Mouse (Mus musculus) right cerebral cortex, postnatal 4 days (tissue): ENCODE measurements around the gene Ifit3b.
"Not testable (repeated sequence)": the region's sequence is repeated elsewhere in the genome, so short reads cannot be mapped to it uniquely, and the experiment has no call there.

Experiments used
- DNase-seq: peaks from one replicate; pipeline ENCODE4 v3.0.0-alpha.2; 2022

Ifit3b gene

DNA sequence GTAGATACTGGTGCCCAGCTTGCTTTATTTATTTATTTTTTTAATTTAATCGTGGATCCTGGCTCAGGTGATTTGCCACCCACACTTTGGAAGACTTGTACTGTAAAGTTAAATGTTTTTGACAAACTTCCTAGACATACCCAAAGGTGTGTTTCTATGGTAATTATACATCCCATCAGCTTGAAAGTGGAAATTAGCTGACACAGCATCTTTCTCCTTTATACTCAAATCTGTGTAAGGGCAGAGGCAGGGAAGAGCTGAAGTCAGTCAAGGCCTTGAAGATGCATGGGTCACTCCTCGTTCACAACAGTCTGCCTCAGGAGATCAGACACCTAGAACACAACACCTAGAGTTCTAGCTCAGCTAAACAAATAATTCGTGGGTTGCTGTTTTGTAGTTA, 2.3 kb downstream of the Ifit3b start:
- DNase-seq, result not testable (repeated sequence)

DNA sequence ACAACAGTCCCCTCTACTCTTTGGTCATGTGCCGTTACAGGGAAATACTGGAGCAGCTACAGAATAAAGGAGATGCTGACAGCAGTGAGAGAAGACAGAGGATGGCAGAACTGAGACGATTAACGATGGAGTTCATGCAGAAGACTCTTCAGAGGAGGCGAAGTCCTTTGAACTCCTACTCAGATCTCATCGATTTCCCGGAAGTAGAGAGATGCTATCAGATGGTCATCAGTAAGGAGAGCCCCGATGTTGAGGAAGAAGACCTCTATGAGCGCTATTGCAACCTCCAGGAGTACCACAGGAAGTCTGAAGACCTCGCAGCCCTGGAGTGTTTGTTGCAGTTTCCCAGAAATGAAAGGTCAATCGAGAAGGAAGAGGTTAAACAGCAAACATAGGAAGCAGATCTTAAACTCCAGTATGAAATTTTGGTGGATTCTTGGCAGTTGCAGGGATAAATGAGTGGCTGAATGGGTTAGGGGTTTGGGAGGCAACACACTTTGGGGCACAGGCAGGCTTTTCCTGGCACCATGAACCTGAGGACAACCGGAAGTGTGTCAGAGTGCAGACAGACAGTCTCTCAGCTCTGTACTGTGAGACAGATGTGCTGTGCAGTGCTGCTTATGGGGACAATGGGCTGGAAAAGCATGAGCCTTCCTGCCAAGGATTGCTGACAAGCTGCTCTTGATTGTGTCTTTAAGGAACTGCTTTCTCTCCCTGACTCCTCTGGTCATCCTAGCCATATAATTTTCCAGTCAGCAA, 4.7 kb downstream of the Ifit3b start:
- DNase-seq, result not testable (repeated sequence)

DNA sequence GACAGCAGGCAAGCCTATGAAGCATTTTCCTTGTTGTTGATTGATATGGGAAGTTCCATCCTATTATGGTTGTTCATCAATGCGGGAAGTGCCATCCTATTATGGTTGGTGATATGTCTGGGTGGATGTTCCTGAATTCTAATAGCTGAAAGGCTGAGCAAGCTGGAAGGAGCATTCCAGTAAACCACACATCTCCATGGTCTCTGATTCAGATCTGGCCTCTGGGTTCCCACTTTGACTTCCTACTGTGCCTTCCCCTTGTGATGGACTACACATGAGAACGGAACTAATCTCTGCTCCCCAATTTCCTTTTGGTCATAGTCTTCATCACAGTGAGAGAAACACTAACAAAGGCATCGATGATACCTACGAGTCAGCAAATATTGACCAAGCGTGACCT, 13.1 kb downstream of the Ifit3b start:
- DNase-seq, result no peak

DNA sequence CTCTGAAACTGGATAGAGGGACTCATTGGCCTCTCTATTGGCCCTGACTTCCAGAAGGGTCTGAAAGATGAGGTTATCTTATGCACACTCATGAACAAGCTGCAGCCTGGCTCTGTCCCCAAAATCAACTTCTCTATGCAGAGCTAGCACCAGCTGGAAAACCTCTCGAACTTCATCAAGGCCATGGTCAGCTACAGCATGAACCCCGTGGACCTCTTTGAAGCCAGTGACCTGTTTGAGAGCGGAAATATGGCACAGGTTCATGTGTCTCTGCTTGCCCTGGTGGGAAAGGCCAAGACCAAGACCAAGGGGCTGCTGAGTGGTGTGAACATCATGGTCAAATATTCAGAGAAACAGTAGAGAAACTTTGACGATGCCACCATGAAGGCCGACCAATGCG, 16.0 kb downstream of the Ifit3b start:
- no peak for DNase-seq

DNA sequence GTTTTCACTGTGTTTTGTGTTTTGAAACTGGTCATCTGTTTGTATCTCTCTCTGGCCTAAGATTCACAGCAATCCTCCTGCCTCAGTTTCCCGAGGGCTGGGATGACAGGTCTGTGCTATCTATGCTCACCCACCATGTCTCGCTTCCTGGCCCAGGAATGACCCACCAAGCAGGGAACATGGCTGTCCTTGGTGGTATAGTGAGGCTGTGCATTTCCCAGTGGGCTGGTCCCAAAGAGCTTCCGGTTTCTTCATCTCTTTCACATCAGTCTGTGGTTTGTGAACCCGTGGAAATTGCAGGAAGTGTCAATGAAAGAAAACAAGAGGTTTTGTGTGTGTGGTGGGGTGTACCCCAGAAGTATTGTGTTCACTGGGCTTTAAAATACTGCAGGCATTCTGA, 16.9 kb downstream of the Ifit3b start:
- DNase-seq, result no peak

DNA sequence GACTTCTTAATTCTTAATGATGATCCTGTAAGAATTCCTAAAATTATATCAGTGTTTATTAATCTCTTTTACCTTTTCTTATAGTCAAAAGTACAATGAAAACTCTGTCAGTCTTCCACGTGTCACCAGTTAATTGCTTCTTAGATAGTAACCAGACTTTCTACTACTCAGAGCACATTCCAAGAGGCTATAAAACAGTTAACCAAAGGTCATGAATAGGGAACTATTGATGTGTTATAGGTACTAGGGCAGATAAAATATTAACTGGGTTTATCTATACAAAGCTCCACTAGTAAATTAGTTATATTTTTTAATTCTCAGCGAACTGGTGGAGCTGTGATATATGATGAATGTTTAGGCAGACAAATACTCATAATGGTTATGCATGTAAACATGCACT, 19.7 kb downstream of the Ifit3b start:
- no peak for DNase-seq

DNA sequence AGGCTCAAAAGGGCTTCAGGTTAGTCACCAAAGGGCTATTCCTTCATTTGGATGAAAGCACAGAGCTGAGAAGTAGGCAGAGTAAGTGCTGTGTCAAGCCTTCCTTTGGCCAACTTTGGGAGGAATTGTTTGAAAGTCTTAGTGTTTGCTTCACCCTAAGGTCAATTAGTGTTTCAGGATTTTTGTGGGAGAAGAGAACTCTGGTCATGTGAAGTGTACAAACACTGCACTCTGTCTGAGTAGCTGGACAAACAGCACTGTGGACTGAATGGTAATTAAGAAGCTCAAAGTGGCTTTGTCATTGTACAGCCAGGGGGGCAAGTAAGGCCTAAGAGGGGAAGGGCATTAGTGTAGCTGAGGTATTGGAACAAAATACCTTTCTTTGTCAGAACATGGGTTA, 23.7 kb downstream of the Ifit3b start:
- DNase-seq, result no peak

DNA sequence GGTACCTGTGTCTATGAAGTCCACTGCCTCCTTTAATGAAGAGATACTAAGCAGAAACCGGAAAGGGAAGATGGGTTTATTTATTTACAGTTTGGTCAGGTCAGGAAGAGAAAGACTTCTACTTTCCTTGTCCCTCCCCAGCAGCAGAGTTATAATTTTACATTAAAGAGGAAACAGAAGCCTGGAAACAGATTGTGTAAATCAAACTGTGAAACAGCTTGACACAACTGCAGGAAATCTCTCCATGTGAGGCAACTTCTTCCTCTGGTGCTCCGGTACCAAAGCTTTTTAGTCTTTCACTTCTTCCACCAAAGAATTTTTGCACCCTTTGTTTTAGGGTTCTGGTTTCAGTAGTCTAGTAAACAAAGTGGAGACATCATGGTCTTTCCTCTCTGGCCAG, 25.7 kb downstream of the Ifit3b start:
- DNase-seq, result no peak

DNA sequence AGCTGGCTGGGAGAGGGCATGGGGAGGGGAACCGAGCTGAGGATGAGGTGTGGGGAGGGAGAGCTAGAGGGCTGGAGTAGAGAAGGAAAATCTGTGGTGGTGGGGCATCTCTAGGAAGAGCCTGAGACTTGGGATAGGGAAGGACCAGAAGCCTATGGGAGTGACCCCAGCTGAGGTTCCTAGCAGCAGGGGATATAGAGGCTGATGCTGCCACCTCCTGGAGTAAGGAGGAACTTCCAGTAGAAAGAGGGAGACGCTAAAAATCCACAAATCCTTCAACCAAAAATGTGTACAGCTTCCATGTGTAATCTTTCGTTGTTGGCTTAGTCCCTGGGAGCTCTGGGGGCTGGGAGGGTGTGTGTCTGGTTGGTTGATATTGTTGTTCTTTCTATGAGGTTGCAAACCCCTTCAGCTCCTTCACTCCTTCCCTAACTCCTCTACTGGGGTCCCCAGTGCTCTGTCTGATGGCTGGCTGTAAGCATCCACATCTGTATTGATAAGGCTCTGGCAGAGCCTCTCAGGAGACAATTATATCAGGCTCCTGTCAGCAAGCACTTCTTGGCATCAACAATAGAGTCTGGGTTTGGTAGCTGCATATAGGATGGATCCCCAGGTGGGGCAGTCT, 29.3 kb downstream of the Ifit3b start:
- DNase-seq, result peak; percentile 58

DNA sequence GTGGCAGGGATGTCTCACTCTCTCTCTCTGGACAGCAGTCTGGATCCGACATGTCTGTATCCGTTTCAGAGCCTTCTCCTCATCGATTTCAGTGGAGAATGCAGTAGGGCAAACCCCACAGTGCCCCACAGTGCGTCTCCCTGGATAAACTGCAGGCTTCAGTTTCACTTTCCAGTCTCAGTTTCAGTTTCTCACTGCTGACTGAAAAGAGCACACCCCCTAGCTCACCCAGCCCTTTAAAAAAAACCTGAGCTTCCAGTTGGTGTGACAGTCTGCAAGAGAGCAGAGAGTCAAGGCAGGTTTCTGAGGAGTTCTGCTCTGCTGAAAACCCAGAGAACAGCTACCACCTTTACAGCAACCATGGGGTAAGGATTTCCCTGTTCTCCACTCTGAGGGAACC, 32.9 kb downstream of the Ifit3b start, which contains the start of the genes Ifit1bl2 and Ifit1:
Ifit1bl2 (minus strand) TSS at position 121 of the 400 bp plus-strand sequence.
Ifit1 (plus strand) TSS at position 249 of the 400 bp plus-strand sequence.
- no peak for DNase-seq

DNA sequence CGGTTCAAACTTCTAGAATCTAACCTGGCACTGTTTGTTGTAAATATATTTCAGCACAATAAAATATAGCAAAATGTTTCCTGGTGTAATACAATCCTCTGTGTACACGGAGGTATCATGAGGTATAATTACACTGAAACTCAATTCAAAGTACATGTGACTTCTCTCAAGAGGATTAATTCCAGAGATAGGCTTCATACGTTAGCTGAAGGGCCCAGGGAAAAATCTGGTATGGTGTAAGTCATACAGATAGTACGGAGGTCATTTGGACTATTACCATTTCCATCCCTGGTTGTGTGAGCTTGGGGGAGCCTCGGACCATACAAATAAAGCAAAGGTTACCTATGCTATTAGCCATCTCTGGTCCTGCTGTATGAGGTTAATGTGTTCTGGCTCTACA, 34.8 kb downstream of the Ifit3b start:
- no peak for DNase-seq

DNA sequence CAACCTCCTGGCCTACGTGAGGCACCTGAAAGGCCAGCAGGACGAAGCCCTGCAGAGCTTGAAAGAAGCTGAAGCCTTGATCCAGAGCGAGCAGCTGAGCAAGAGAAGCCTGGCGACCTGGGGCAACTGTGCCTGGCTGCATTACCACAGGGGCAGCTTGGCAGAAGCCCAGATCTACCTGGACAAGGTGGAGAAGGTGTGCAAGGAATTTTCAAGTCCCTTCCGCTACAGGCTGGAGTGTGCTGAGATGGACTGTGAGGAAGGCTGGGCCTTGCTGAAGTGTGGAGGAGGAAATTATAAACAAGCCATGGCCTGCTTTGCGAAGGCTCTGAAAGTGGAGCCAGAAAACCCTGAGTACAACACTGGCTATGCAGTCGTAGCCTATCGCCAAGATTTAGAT, 39.9 kb downstream of the Ifit3b start:
- DNase-seq, result not testable (repeated sequence)

DNA sequence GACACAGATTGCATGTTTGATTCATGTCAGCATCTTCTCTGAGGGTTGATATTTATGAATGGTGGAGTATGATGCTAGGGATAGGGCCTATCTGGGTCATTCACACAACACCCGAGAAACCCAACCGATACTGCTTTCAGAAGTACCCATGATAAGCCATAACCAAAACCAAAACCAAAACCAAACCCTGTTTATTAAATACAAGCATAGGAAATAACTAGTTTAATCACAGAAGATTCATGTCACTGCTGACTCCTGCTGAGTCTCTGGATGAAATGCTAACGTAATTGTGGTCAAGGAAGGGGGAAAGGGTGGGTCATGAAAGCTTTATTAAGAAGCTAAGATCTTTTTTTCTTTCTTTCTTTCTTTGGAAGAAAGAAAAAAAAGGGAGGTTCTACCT, 42.5 kb downstream of the Ifit3b start:
- no peak for DNase-seq

DNA sequence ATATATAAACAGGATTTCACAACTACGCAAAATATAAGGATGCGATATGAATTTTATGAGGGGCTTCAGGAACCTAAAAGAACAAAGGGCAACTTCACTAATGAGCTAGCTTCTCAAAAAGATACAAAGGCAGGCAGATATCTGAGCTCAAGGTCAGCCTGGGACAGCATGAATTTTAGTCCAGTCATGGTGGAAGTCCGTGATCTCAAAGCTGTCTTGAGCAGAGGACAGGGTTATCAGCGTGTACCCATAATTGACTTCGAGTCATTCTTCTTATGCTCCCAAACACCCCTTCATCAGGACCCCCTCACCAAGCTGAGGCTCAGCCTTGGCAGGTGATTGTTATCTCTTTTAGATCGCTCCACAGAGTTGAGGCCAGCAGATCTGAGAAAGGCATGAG, 43.2 kb downstream of the Ifit3b start:
- DNase-seq, result no peak

DNA sequence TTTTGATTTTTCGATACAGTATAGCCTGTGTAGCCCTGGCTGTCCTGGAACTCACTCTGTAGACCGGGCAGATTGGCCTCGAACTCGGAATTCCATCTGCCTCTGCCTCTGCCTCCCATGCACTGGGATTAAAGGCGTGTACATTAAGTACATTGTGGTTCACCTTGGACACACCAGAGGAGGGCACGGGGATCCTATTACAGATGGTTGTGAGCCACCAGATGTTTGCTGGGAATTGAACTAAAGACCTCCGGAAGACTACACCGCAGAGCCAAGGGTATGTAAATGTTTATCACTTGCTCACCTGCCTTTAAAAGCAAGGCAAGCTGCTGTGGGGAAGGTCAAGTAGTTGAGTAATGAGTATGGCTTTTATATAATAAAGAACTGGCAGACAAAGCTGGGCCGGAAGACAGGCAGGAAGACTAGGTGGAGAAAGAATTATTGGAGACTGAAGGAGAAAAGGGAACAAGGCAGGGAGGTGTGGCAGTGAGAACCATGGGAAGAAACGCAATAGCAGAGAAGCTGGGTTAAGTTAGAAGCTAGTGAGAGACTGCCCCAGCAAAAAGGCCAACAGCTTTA, 47.5 kb downstream of the Ifit3b start:
- no peak for DNase-seq

DNA sequence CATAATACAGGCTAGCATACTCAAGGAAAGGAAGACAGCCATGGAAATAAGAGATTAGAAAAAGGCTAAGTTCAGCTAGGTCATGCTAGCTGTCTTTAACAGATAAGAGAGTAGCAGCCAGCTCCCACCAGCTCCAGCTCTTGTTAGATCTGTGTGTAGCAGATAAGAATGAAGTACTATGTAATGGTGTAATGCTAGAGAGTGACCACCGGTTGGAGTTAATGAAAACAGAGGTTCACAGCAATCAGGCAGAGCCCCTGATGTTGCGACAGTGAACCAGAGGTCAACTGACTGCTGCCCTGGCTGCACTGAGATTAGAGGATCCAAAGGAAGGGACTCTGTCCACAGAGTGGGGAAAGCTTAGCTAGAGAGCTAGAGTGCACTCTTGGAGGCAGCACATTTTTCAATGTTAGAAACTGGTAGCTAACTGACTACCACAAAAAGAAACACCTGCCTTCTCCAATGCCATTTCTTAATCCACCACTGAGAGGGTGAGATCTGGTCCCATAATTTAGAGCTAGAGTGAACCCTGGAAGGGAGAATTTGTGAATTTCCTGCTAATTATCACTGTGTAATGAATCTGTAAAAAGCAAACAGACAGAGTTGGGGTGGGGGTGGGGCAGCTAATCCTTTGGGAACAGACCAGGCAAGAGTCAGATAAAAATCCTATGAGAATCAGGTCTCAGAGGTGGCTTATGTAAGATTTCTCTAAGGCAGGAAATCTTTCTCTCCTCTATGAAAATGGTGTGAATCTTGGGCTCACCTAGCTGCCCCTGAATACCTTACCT, 48.9 kb downstream of the Ifit3b start:
- DNase-seq, result no peak

DNA sequence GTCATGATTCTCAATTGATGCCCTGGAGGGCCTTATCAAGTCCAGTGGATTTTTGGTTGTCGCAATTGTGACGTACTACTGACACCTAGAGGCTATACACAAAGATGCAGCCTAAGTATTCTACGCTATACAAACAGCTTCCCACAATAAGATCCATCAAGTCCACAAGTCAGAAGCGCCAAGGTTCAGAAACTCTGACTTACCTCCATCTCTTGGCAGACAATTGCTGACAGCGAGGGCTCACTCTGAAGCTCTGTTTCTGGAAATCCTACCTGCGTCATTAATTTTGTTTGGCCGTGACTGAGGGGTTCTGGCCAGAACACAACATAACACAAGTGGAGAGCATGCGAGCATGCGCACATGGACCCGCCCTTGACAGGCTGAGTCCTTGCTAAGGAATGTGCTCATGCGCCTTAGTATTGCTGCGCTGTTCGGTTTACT, 54.3 kb downstream of the Ifit3b start:
- peak; percentile 59 for DNase-seq

DNA sequence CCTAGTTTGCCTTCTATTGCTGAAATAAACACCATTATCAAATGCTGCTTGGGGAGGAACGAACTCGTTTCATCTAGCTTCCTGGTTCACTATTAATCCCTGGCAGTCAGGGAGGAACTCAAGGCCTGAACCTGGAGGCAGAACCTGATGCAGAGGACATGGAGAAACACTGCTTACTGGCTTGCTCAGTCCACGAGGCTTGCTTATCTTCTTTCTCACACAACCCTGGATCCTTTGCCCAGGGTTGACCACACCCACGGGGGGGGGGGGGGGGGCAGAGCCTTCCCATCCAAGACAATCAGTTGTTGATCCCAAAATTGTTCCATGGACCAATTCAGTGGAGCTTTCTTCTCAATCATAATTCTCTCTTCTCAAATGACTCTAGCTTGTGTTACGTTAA, 55.0 kb downstream of the Ifit3b start:
- DNase-seq, result no peak
